Mouse (Mus musculus): ENCODE measurements around the gene C130079G13Rik. TPM values are rescaled to one million over a fixed set of nuclear protein-coding genes. Genes with fewer than 3 reads are reported as not detected.

C130079G13Rik gene
- polyA plus RNA-seq, 1 experiment from 2014 or later = not detected

Other genes starting within 250 kb of the C130079G13Rik start
- not detected in 2 replicates for gene Gm5538, start 195.4 kb upstream of the C130079G13Rik start, polyA plus RNA-seq (2015; fragmentation: Nextera tagmentation; extraction: Ambion mirVana)
- gene Gm8298, start 64.2 kb upstream of the C130079G13Rik start, polyA plus RNA-seq (2015; fragmentation: Nextera tagmentation; extraction: Ambion mirVana) = not detected in 2 replicates
- gene Aadacl2, start 81.5 kb downstream of the C130079G13Rik start, polyA plus RNA-seq (2015; fragmentation: Nextera tagmentation; extraction: Ambion mirVana) = not detected in 2 replicates
- gene Aadac, start 100.5 kb downstream of the C130079G13Rik start, polyA plus RNA-seq (2015; fragmentation: Nextera tagmentation; extraction: Ambion mirVana) = 290 and 332 TPM in 2 replicates
- 0.47 and 0.70 TPM in 2 replicates for gene Sucnr1, start 156.7 kb downstream of the C130079G13Rik start, polyA plus RNA-seq (2015; fragmentation: Nextera tagmentation; extraction: Ambion mirVana)